Mouse (Mus musculus): Measurements from ENCODE around the gene Esrrg. TPM values are rescaled to one million over a fixed set of nuclear protein-coding genes. Genes with fewer than 3 reads are reported as not detected.

Gene Esrrg
- polyA plus RNA-seq, 1 experiment from 2014 or later, result 5.0 TPM

DNA sequence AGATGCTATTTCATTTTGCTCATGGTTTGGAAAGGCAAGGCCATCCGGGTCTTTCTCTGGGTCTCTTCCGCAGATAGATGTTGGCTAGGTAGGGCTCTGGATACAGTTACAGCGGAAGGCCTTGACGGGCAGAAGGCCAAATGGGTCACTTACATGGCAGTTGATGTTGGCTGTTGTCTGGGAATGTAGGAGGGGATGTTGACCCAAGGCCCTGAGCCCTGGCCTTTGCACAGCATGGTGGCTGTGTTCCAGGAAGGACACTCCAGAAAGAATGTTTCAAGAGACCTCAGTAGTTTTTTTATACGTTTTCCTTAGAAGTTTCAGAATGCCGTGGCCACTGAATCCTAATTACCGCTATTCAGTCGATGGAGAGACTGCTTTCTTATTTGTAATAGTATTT is 22.9 kb downstream of the Esrrg start:
- WGBS, result 90% methylated on average over 8 of the region's 8 CpGs
- H3K36me3 ChIP-seq (ENCODE audit: control insufficient read depth, insufficient read depth, low read length), result no peaks in the 10 kb centered on the region
- H3K9ac ChIP-seq (ENCODE audit: low read length), result no peak overlapping the region
- H3K4me2 ChIP-seq (ENCODE audit: low read depth, low read length, severe bottlenecking), result no peak overlapping the region
- no peaks in the 10 kb centered on the region for H3K27me3 ChIP-seq (ENCODE audit: control insufficient read depth, insufficient read depth, low read length)
- H3K27ac ChIP-seq (ENCODE audit: low read depth, low read length), result no peak overlapping the region
- H3K9me3 ChIP-seq (ENCODE audit: control insufficient read depth, low read length), result no peaks in the 10 kb centered on the region
- H3K4me1 ChIP-seq (replicated peaks; ENCODE audit: control insufficient read depth, insufficient read depth, low read length), result no peaks in the 10 kb centered on the region
- ATAC-seq (replicated peaks; ENCODE audit: low FRiP score), result no peak
- DNase-seq (ENCODE audit: low spot score), result no peak
- no peak overlapping the region for H3K4me3 ChIP-seq (ENCODE audit: low read depth, low read length)

- H3K27ac ChIP-seq (ENCODE audit: low read depth, low read length), result no peak overlapping the region
- H3K4me1 ChIP-seq (replicated peaks; ENCODE audit: control insufficient read depth, insufficient read depth, low read length), result no peaks in the 10 kb centered on the region
- H3K4me2 ChIP-seq (ENCODE audit: low read depth, low read length, severe bottlenecking), result no peak overlapping the region
- H3K27me3 ChIP-seq (ENCODE audit: control insufficient read depth, insufficient read depth, low read length), result no peaks in the 10 kb centered on the region
- 87% methylated on average over 8 of the region's 8 CpGs for WGBS
- no peak for ATAC-seq (replicated peaks; ENCODE audit: low FRiP score)
- no peaks in the 10 kb centered on the region for H3K9me3 ChIP-seq (ENCODE audit: control insufficient read depth, low read length)
- H3K36me3 ChIP-seq (ENCODE audit: control insufficient read depth, insufficient read depth, low read length), result no peaks in the 10 kb centered on the region
- H3K4me3 ChIP-seq (ENCODE audit: low read depth, low read length), result no peak overlapping the region
- no peak overlapping the region for H3K9ac ChIP-seq (ENCODE audit: low read length)
- DNase-seq (ENCODE audit: low spot score), result no peak
Observed at GRCm38 (mm10) chr1:187645258-187645657, 36.7 kb downstream of the Esrrg start.

GRCm38 (mm10) chr1:187648551-187648950 is 40.0 kb downstream of the Esrrg start:
- DNase-seq (ENCODE audit: low spot score) (no peak), ATAC-seq (replicated peaks; ENCODE audit: low FRiP score) (no peak)
- H3K9me3 ChIP-seq (ENCODE audit: control insufficient read depth, low read length), result no peaks in the 10 kb centered on the region
- no peak overlapping the region for H3K27ac ChIP-seq (ENCODE audit: low read depth, low read length)
- WGBS, result 91% methylated on average over 8 of the region's 8 CpGs
- H3K9ac ChIP-seq (ENCODE audit: low read length), result no peak overlapping the region
- H3K27me3 ChIP-seq (ENCODE audit: control insufficient read depth, insufficient read depth, low read length), result no peaks in the 10 kb centered on the region
- peaks cover 3% of the 10 kb centered on the region for H3K4me1 ChIP-seq (replicated peaks; ENCODE audit: control insufficient read depth, insufficient read depth, low read length)
- no peak overlapping the region for H3K4me3 ChIP-seq (ENCODE audit: low read depth, low read length)
- H3K4me2 ChIP-seq (ENCODE audit: low read depth, low read length, severe bottlenecking), result no peak overlapping the region
- H3K36me3 ChIP-seq (ENCODE audit: control insufficient read depth, insufficient read depth, low read length), result no peaks in the 10 kb centered on the region

GRCm38 (mm10) chr1:187649871-187650270 is 41.3 kb downstream of the Esrrg start:
- no peak for ATAC-seq (replicated peaks; ENCODE audit: low FRiP score)
- DNase-seq (ENCODE audit: low spot score), result no peak
- H3K27me3 ChIP-seq (ENCODE audit: control insufficient read depth, insufficient read depth, low read length), result no peaks in the 10 kb centered on the region
- H3K4me3 ChIP-seq (ENCODE audit: low read depth, low read length), result no peak overlapping the region
- 57% methylated on average over 5 of the region's 5 CpGs for WGBS
- H3K27ac ChIP-seq (ENCODE audit: low read depth, low read length), result no peak overlapping the region
- H3K9me3 ChIP-seq (ENCODE audit: control insufficient read depth, low read length), result no peaks in the 10 kb centered on the region
- no peaks in the 10 kb centered on the region for H3K36me3 ChIP-seq (ENCODE audit: control insufficient read depth, insufficient read depth, low read length)
- H3K4me2 ChIP-seq (ENCODE audit: low read depth, low read length, severe bottlenecking), result no peak overlapping the region
- H3K4me1 ChIP-seq (replicated peaks; ENCODE audit: control insufficient read depth, insufficient read depth, low read length), result peaks cover 3% of the 10 kb centered on the region
- H3K9ac ChIP-seq (ENCODE audit: low read length), result no peak overlapping the region

DNA sequence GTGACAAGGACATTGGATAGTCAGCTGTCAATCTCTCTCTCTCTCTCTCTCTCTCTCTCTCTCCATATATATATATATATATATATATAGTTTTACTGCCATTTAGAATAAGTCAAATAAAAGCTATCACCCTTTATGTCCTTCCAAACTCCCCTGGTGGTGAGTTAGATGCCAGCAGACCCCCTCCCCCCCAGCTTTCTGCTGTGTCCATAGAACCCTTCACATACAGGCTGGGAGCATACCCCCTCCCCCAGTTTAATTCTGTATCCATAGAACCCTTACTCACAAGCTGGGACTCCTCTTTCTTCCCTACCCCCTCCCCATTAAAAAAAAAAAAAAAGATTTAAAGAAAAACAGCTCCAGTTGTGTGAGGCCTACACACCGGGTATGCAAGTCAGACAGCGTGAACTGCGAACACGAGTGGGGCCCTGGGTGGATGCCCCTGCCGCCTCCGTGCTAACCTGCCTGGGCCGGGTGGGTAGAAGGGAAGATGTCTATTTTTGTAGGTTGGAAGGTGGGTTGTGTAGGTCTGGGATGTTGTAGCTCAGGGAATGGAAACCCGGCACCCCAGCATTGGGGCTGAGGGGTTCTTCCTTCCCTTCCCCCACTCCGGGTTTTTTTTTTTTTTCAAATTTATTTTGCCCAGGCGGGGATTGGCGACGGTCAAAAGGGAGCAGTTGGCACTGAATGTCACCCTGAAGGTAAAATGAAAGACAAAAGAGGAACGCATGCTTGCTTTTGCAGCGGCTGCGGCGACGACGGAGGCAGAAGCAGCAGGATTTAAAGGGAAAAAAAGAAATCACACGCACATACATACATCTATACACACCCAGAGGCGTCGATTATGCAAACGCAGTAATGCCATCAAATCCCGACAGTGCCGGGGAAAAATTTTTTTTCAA is 42.4 kb downstream of the Esrrg start:
- no peaks in the 10 kb centered on the region for H3K36me3 ChIP-seq (ENCODE audit: control insufficient read depth, insufficient read depth, low read length)
- H3K4me1 ChIP-seq (replicated peaks; ENCODE audit: control insufficient read depth, insufficient read depth, low read length), result peaks cover 3% of the 10 kb centered on the region
- no peaks in the 10 kb centered on the region for H3K9me3 ChIP-seq (ENCODE audit: control insufficient read depth, low read length)
- H3K4me3 ChIP-seq (ENCODE audit: low read depth, low read length), result peak overlapping the region; percentile 58
- ATAC-seq (replicated peaks; ENCODE audit: low FRiP score), result peak; percentile 45
- 12% methylated on average over 24 of the region's 24 CpGs for WGBS
- H3K9ac ChIP-seq (ENCODE audit: low read length), result peak overlapping the region; percentile 76; the same call in 1 of the 2 replicates
- H3K27me3 ChIP-seq (ENCODE audit: control insufficient read depth, insufficient read depth, low read length), result no peaks in the 10 kb centered on the region
- DNase-seq (ENCODE audit: low spot score), result no peak
- H3K27ac ChIP-seq (ENCODE audit: low read depth, low read length), result no peak overlapping the region
- H3K4me2 ChIP-seq (ENCODE audit: low read depth, low read length, severe bottlenecking), result peak overlapping the region; percentile 80

- H3K4me1 ChIP-seq (replicated peaks; ENCODE audit: control insufficient read depth, insufficient read depth, low read length), result peaks cover 3% of the 10 kb centered on the region
- H3K27me3 ChIP-seq (ENCODE audit: control insufficient read depth, insufficient read depth, low read length), result no peaks in the 10 kb centered on the region
- peak overlapping the region; percentile 80 for H3K4me2 ChIP-seq (ENCODE audit: low read depth, low read length, severe bottlenecking)
- H3K36me3 ChIP-seq (ENCODE audit: control insufficient read depth, insufficient read depth, low read length), result no peaks in the 10 kb centered on the region
- H3K27ac ChIP-seq (ENCODE audit: low read depth, low read length), result no peak overlapping the region; the same call in 1 of the 2 replicates
- H3K9me3 ChIP-seq (ENCODE audit: control insufficient read depth, low read length), result no peaks in the 10 kb centered on the region
- peak; percentile 74 for ATAC-seq (replicated peaks; ENCODE audit: low FRiP score)
- DNase-seq (ENCODE audit: low spot score), result peak; percentile 67
- H3K9ac ChIP-seq (ENCODE audit: low read length), result peak overlapping the region; percentile 76
- H3K4me3 ChIP-seq (ENCODE audit: low read depth, low read length), result peak overlapping the region; percentile 58
- under 1% methylated on average over 39 of the region's 47 CpGs for WGBS
Observed at GRCm38 (mm10) chr1:187651688-187652241, 43.2 kb downstream of the Esrrg start.

DNA sequence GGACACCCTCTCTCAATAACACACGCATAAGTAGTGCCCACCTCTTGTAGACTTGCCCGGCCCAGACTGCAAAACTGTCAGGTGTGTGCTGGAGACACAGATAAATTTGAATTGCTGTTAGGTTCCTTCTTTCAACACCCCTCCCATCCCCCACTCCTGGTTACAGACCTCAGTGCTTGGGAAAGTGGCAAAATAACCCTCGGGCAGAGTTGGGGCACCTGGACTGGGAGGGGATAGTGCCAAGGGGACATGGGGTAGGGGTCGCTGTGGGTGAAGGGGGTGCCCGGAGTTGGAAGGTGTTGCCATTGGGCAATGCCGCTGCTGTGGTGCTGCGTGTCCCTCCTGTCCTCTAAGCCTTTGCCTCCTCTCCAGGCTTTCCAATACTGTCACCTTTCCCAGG is 43.9 kb downstream of the Esrrg start:
- no peaks in the 10 kb centered on the region for H3K27me3 ChIP-seq (ENCODE audit: control insufficient read depth, insufficient read depth, low read length)
- DNase-seq (ENCODE audit: low spot score) (no peak), ATAC-seq (replicated peaks; ENCODE audit: low FRiP score) (peak; percentile 22)
- H3K4me2 ChIP-seq (ENCODE audit: low read depth, low read length, severe bottlenecking), result peak overlapping the region; percentile 80
- H3K4me3 ChIP-seq (ENCODE audit: low read depth, low read length), result peak overlapping the region; percentile 58; the same call in 1 of the 2 replicates
- WGBS, result 9% methylated on average over 7 of the region's 7 CpGs
- H3K9ac ChIP-seq (ENCODE audit: low read length), result no peak overlapping the region
- no peaks in the 10 kb centered on the region for H3K9me3 ChIP-seq (ENCODE audit: control insufficient read depth, low read length)
- peaks cover 3% of the 10 kb centered on the region for H3K4me1 ChIP-seq (replicated peaks; ENCODE audit: control insufficient read depth, insufficient read depth, low read length)
- H3K36me3 ChIP-seq (ENCODE audit: control insufficient read depth, insufficient read depth, low read length), result no peaks in the 10 kb centered on the region
- no peak overlapping the region for H3K27ac ChIP-seq (ENCODE audit: low read depth, low read length)

DNA sequence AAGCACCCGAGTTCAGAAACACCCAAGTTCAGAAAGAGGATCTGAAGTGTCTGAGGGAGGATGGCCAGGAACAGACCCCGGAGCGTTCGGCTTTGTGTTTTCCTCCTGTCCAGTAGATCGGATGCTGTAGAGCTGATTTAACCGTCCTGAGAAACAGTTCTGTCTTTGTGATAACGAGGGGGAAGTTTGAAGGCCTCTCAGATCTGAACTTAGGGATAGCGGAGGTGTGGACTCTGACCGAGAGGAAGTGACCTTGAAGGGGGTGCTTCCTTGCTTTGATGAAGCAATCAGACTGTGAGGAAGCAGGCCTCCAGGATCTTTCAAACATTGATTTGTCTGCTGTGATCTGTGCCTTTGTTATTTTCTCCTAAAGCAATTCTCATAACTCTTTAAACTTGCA is 44.8 kb downstream of the Esrrg start:
- Histone ChIP-seq H3K4me3 (ENCODE audit: low read depth, low read length) (no peak overlapping the region), H3K36me3 (ENCODE audit: control insufficient read depth, insufficient read depth, low read length) (no peaks in the 10 kb centered on the region), H3K27me3 (ENCODE audit: control insufficient read depth, insufficient read depth, low read length) (no peaks in the 10 kb centered on the region), H3K9ac (ENCODE audit: low read length) (no peak overlapping the region), H3K4me2 (ENCODE audit: low read depth, low read length, severe bottlenecking) (no peak overlapping the region), H3K9me3 (ENCODE audit: control insufficient read depth, low read length) (no peaks in the 10 kb centered on the region), H3K27ac (ENCODE audit: low read depth, low read length) (no peak overlapping the region), H3K4me1 (replicated peaks; ENCODE audit: control insufficient read depth, insufficient read depth, low read length) (peaks cover 3% of the 10 kb centered on the region)
- ATAC-seq (replicated peaks; ENCODE audit: low FRiP score) (no peak), DNase-seq (ENCODE audit: low spot score) (no peak)
- 53% methylated on average over 9 of the region's 9 CpGs for WGBS

Measured in forebrain, embryonic 11.5 days (tissue).